Mouse (Mus musculus) embryo, embryonic 11 days (tissue): Measurements from ENCODE around the gene Gemin7.

Experiments used
- DNase-seq: peaks from one replicate; pipeline ENCODE4 v3.0.0-alpha.2; 2015

The Gemin7 gene

GRCm38 (mm10) chr7:19543584-19543983 lies 33.8 kb downstream of the Gemin7 start:
- no peak for DNase-seq

- no peak for DNase-seq
Observed at GRCm38 (mm10) chr7:19542155-19542691, 35.2 kb downstream of the Gemin7 start.

GRCm38 (mm10) chr7:19541681-19542154 lies 35.7 kb downstream of the Gemin7 start:
- DNase-seq: no peak

GRCm38 (mm10) chr7:19540771-19541566 lies 36.4 kb downstream of the Gemin7 start:
- no peak for DNase-seq

GRCm38 (mm10) chr7:19534676-19535075 lies 42.7 kb downstream of the Gemin7 start:
- no peak for DNase-seq

- no peak for DNase-seq
Observed at GRCm38 (mm10) chr7:19532240-19532639, 45.2 kb downstream of the Gemin7 start.

GRCm38 (mm10) chr7:19531077-19531476 lies 46.3 kb downstream of the Gemin7 start:
- DNase-seq: no peak

- DNase-seq: no peak
Observed at GRCm38 (mm10) chr7:19525105-19525481, 52.3 kb downstream of the Gemin7 start.

GRCm38 (mm10) chr7:19524420-19525104 lies 52.8 kb downstream of the Gemin7 start:
- DNase-seq: no peak

GRCm38 (mm10) chr7:19523757-19524419 lies 53.5 kb downstream of the Gemin7 start:
- DNase-seq: peak; percentile 80

- no peak for DNase-seq
Observed at GRCm38 (mm10) chr7:19523017-19523756, 54.2 kb downstream of the Gemin7 start.

- DNase-seq: peak; percentile 35
Observed at GRCm38 (mm10) chr7:19520032-19520431, 57.4 kb downstream of the Gemin7 start.

GRCm38 (mm10) chr7:19517652-19518365 lies 59.6 kb downstream of the Gemin7 start, which contains the start of gene Nkpd1:
Nkpd1 (plus strand) TSS chr7:19517838.
- DNase-seq: peak; percentile 59
